ENCODE assay signal across 29 mouse cellular contexts in the genomic region with DNA sequence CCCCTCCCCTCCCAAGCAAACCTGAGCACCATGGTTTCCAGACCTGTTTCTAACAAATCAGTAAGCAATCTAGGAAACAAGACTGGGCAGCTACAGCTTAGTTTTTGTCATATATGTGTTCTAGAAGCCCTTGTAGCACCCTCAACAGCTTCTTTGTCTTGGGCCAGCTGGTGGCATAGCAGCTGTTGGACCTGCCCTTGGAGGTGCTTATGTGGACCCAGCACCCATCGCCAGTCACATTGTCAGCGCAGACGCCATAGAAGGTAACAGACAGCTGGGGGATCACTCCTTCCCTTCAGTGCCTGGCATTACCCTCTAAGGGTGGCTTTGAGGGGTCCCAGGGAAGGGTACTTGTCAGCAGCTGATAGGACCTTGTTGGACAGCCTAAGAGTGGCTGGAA. TPM values are rescaled to one million over a fixed set of nuclear protein-coding genes. Genes with fewer than 3 reads are reported as not detected.
"Had no signal": no experiment of that assay in that cellular context is flagged by ENCODE, and none has a peak within 500 bp of the region (broad histone marks: within the 10 kb centered on the region; RNA-seq: fewer than 3 reads in every experiment).

No protein-coding gene starts in this region.

- H3K9me3 ChIP-seq: embryonic facial prominence, embryonic 12.5 days; embryonic facial prominence, embryonic 13.5 days; embryonic facial prominence, embryonic 15.5 days; forebrain, embryonic 15.5 days had no signal

- H3K27me3 ChIP-seq: embryonic facial prominence, embryonic 12.5 days; embryonic facial prominence, embryonic 13.5 days; embryonic facial prominence, embryonic 15.5 days; forebrain, embryonic 12.5 days; forebrain, embryonic 13.5 days; forebrain, embryonic 15.5 days had no signal

- H3K9ac ChIP-seq: embryonic facial prominence, embryonic 12.5 days; embryonic facial prominence, embryonic 13.5 days; embryonic facial prominence, embryonic 15.5 days; forebrain, embryonic 12.5 days; forebrain, embryonic 13.5 days; forebrain, embryonic 15.5 days; forebrain, postnatal 0 days had no signal

- H3K4me1 ChIP-seq: embryonic facial prominence, embryonic 10.5 days; embryonic facial prominence, embryonic 12.5 days; embryonic facial prominence, embryonic 13.5 days; embryonic facial prominence, embryonic 15.5 days; forebrain, embryonic 10.5 days; forebrain, embryonic 12.5 days; forebrain, embryonic 13.5 days; forebrain, embryonic 15.5 days had no signal

- H3K4me2 ChIP-seq: embryonic facial prominence, embryonic 12.5 days; embryonic facial prominence, embryonic 13.5 days; embryonic facial prominence, embryonic 15.5 days; forebrain, embryonic 12.5 days; forebrain, embryonic 13.5 days; forebrain, embryonic 15.5 days had no signal

- DNase-seq: cerebellum, adult 2 months; cerebellum, adult 8-10 months; cerebellum, adult 9-10 months; cerebellum, adult 9-11 months; cerebellum, postnatal 10 days; cerebellum, postnatal 14 days; cerebellum, postnatal 25 days; cerebellum, postnatal 36 days; embryo, embryonic 11 days; forebrain, postnatal 0 days; gastrocnemius, adult 2 months; gastrocnemius, postnatal 10 days; gastrocnemius, postnatal 14 days; gastrocnemius, postnatal 25 days; gastrocnemius, postnatal 36 days; heart, adult 11 months; heart, adult 18-20 months; heart, adult 2 months had no signal

- H3K27ac ChIP-seq: embryonic facial prominence, embryonic 10.5 days; embryonic facial prominence, embryonic 12.5 days; embryonic facial prominence, embryonic 13.5 days; embryonic facial prominence, embryonic 15.5 days; forebrain, embryonic 10.5 days; forebrain, embryonic 12.5 days; forebrain, embryonic 13.5 days; forebrain, embryonic 15.5 days; gastrocnemius, adult 2 months; heart, adult 2 months had no signal

- H3K4me3 ChIP-seq: embryonic facial prominence, embryonic 10.5 days; embryonic facial prominence, embryonic 12.5 days; embryonic facial prominence, embryonic 13.5 days; embryonic facial prominence, embryonic 15.5 days; erythroblast, embryonic 14.5 days; forebrain, embryonic 10.5 days; forebrain, embryonic 12.5 days; forebrain, embryonic 13.5 days; forebrain, embryonic 15.5 days; gastrocnemius, adult 2 months; heart, adult 2 months had no signal

- ATAC-seq: forebrain, embryonic 13.5 days; forebrain, embryonic 14.5 days; forebrain, embryonic 15.5 days; forebrain, embryonic 16.5 days; forebrain, postnatal 0 days had no signal

RNA-seq across cellular contexts. Expression of a gene that starts 14.1 kb away (rescaled TPM):
- polyA plus RNA-seq: erythroblast, embryonic 14.5 days had no signal
